Mouse (Mus musculus): ENCODE data around the gene Slc45a1. TPM values are rescaled to one million over a fixed set of nuclear protein-coding genes. Genes with fewer than 3 reads are reported as not detected.
A peak's percentile ranks its signal among the peaks of the same experiment; 100 is the strongest.
"Not testable (repeated sequence)": the region's sequence is repeated elsewhere in the genome, so short reads cannot be mapped to it uniquely, and the experiment has no call there.

Slc45a1 gene
- total RNA-seq, 2 experiments from 2014 or later, result not detected

GRCm38 (mm10) chr4:150606449-150607161 is 45.4 kb downstream of the Slc45a1 start:
- no peak for ATAC-seq (ENCODE audit: poor library complexity, severe bottlenecking)

DNA sequence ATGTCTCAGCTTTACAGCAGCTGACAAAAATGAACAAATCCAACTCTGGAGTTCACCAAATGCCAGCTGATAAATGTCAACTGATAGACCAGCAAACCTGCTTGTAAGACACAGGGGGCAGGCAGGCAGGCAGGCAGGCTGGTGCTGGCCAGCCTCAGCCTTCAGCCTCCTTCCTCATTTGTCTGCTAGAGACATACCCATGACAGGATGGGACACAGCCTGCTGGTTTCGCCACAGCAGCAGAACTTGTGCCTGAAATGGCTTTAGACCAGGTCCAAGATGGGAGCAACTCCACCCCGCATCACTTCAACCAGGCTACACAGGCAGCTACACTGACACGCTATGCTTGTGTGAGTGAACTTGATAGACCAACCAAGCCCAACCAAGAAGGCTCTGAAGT is 46.2 kb downstream of the Slc45a1 start:
- ATAC-seq (ENCODE audit: poor library complexity, severe bottlenecking), result peak; percentile 84

GRCm38 (mm10) chr4:150603366-150604061 is 48.5 kb downstream of the Slc45a1 start:
- ATAC-seq (ENCODE audit: poor library complexity, severe bottlenecking), result no peak

DNA sequence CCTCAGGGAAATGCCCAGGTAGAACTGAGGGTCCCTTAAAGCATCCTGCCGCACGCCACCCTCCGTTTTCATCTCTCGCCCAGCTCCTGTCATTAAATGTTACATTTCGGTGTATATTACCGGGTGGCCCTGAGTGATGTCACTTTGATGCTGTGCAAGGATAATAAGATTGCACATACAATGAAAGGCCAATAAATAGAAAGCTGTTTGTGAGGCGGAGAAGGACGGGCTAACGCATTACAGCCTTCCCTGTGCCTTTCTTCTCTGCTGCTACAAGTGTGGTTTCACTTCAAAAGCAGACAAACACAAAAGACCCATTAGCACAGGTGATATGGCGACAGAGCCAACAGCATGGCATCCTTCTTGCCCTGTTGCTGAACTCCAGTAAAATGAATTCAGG is 50.5 kb downstream of the Slc45a1 start:
- no peak for ATAC-seq (ENCODE audit: poor library complexity, severe bottlenecking)

DNA sequence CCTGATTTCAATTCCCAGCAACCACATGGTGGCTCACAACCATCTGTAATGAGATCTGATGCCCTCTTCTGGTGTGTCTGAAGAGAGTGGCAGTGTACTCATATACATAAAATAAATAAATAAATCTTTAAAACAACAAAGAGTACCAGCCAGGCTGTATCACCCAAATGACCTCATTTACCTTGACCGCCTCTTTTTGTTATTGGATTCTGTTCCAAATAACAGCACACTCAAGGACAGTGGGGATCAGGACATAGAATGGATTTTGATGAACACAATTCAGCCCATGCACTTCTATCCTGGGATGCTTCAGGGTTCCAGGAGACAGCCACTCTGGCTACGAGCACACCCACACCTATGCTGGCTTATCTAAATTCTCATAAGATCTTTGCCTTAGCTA is 51.5 kb downstream of the Slc45a1 start:
- not testable (repeated sequence) for ATAC-seq (ENCODE audit: poor library complexity, severe bottlenecking)

GRCm38 (mm10) chr4:150599119-150599992 is 52.6 kb downstream of the Slc45a1 start:
- ATAC-seq (ENCODE audit: poor library complexity, severe bottlenecking), result no peak

DNA sequence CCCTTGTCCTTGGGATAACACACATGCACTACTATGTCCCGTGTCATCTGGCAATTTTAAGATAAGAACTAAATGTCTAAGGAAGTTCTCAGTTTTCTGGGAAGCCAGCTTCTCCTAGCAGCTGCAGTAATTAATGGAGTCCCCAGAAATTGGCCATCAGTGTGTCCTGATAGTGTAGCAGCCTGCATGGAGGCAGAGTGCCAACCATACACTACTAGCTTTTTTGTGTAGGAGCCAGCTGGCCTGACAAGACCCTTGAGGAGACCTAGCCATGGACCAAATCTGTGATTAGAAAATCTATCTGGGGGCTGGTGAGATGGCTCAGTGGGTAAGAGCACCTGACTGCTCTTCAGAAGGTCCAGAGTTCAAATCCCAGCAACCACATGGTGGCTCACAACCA is 53.3 kb downstream of the Slc45a1 start:
- no peak for ATAC-seq (ENCODE audit: poor library complexity, severe bottlenecking)

DNA sequence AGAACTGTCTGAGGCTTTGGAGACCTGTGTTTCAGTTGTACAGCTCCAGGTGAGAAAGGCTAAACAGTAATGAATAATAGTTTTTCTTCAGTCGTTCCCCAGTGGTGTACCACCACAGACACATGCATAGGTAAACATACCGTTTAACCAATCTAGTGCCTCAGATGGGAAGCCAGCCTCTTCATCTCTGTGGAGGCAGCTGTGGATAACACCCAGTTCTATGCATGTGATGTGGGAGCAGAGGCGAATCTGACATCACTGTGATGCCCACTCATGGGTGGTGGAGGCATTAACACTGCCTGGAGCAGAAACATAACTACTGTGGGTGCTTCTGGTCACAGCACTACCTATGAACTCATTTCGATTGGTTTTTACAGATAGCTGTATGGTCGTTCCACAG is 56.0 kb downstream of the Slc45a1 start:
- no peak for ATAC-seq (ENCODE audit: poor library complexity, severe bottlenecking)

DNA sequence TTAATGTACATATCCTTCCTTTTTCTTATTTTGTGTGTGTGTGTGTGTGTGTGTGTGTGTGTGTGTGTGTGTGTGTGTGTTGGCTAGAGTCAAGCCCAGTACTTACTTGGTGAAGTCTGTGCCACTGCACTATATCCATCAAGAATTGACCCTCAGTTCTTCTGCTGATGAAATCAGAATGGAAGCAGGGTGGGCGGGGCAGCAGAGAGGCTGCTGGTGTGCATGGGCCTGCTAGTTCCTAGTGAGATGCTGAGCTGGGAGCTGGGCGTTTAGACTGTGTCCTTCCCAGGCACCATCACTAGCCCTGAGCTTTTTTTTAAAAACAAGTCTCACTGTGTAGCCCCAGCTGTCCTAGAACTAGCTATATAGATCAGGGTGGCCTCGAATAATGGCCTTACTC is 56.9 kb downstream of the Slc45a1 start:
- no peak for ATAC-seq (ENCODE audit: poor library complexity, severe bottlenecking)

GRCm38 (mm10) chr4:150594298-150594829 is 57.6 kb downstream of the Slc45a1 start:
- peak; percentile 45 for ATAC-seq (ENCODE audit: poor library complexity, severe bottlenecking)

DNA sequence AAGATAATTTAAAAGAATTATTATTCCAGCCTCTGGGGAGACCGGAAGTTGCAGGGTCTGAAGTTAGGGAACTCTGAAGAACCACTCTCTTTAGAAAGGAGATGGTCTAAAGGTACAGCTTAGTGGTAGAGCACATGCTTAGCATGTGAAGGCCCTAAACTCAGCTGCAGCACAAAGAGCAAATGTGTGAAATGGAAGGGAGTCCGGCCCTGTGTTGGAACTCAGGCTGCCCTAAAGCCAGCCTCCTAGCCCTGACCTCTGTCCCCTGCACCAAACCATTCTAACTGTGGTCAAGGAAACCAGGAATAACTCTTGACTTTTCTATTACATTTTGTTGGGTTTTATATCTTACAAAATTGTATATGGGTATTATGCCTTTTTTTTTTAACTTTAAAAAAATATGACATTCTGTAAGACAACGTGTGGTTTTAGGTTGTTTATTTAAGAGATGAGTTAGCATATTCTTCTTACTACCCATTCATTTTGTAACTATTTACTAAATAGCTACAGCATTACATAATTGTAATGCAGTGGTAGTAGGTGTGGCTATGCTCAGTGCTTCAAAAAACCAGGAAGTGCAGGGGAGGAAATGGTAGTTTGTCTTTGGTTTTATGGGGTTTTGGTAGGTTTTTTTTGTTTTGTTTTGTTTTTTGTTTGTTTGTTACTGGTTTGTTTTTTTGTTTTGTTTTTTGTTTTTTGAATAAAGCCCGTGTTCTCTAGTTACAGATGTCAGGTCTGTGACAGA is 58.3 kb downstream of the Slc45a1 start:
- peak; percentile 79 for ATAC-seq (ENCODE audit: poor library complexity, severe bottlenecking)

DNA sequence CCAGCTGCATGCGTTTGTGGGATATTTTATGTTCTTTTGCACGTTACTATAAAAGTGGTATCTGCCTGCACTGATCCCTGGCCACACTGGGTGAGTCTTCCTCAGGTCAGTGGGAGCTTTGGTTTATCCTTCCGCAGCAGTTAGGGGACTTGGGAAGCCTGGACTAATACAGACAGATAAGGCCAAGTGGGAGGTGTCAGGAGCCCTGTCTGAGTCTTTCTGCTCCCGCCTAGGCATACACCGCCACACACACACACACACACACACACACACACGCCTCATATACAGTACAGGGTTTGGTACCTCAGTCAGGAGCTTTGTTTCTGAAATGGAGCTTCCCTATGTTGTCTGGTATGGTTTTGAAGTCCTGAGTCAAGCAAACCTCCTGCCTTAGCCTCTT is 59.9 kb downstream of the Slc45a1 start:
- ATAC-seq (ENCODE audit: poor library complexity, severe bottlenecking), result no peak

DNA sequence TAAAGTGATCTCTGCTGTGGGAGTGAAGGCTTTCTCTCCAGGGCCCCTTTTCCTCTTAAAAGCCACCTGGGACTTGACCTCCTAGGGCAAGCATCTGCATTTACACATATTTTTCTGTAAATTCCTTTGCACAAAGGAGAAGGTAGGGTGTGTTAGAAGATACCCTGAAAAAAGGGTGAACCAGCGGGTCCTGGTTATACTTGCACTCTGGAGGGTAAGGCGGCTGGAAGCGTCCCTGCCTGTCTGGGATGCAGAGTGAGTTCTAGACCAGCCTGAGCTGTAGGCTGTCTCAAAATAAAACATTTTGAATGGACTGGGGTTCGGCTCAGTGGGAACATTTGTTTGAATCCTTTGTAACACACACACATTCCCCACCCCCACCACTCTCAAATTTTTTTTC is 60.4 kb downstream of the Slc45a1 start:
- ATAC-seq (ENCODE audit: poor library complexity, severe bottlenecking), result no peak

GRCm38 (mm10) chr4:150590621-150591282 is 61.2 kb downstream of the Slc45a1 start:
- no peak for ATAC-seq (ENCODE audit: poor library complexity, severe bottlenecking)

DNA sequence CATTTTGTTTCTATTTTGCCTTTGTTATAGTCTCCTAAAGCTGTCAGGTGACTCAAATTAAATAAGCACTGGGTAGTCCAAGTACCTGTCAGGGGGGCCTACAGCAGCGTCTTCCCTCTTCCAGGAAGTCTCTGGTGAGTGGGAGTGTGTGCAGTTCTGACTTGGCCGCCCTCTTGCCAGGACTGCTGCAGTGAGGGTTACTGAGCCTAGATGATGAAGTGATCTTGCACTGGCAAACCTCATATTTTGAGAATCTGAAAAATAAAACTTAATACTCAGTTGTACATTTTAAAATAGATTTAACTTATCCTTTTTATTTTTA is 63.7 kb downstream of the Slc45a1 start:
- ATAC-seq (ENCODE audit: poor library complexity, severe bottlenecking), result no peak

DNA sequence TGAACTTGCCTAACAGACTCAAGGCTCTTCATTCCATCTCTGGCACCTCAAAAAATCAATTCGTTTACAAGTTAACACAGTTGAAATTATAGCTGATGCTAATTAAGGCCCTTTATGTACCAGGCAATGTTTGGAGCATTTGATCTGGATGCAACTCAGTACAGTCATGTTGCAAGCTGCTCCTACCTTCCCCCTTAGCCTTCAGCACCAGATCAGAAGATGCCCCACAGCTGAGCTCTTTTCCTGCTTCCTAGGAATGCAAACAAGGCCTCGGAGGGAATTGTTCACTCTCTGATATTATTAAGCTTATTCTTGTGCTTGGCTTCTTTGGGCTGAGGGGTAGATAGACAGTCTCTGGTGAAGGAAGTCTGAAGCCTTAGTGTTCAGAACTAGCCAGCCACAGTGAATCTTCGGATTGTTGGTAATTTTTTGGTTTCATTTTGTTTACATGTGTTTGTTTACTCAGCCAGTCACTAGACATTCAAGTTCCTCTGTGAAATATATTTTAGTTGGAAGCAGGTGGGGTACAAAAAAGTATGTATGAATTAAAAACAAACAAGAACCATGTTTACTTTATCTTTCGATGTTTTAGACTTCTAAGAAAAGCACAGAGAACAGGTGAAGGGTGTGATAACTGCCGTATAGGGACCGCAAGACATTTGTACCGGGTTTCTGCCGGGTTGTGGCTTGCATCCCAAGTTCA is 64.2 kb downstream of the Slc45a1 start:
- no peak for ATAC-seq (ENCODE audit: poor library complexity, severe bottlenecking)

- no peak for ATAC-seq (ENCODE audit: poor library complexity, severe bottlenecking)
Observed at GRCm38 (mm10) chr4:150586275-150586674, 65.7 kb downstream of the Slc45a1 start.

DNA sequence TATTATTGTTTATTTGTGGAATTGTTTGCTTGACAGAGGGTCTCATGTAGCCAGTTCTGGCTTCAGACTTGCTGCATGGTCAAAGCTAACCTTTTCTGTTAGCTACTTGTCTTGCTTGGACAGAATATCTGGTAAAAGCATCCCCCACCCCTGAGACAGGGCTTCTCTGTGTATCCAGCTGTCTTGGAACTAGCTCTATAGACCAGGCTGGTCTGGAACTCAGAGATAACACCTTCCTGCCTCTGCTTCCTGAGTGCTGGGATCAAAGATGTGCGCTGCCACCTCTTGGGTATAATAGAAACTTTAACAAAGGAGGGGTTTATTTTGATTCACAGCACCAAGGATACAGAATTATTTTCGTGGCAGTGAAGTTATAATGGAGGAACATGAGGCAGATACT is 66.2 kb downstream of the Slc45a1 start:
- no peak for ATAC-seq (ENCODE audit: poor library complexity, severe bottlenecking)

GRCm38 (mm10) chr4:150583777-150584135 is 68.2 kb downstream of the Slc45a1 start:
- peak; percentile 14; the same call in 1 of the 2 replicates for ATAC-seq (ENCODE audit: poor library complexity, severe bottlenecking)

Measured in megakaryocyte, adult 5-6 weeks (primary cell).